Mouse (Mus musculus) G1E (cell line): ENCODE results near the gene Slit1. TPM values are rescaled to one million over a fixed set of nuclear protein-coding genes. Genes with fewer than 3 reads are reported as not detected.

ENCODE experiments used
- ATAC-seq: 2 replicates; pipeline ENCODE4 v1.8.0; 2016; ENCODE audit warnings: mild to moderate bottlenecking; ENCODE audit not compliant: insufficient number of reproducible peaks, poor library complexity, low FRiP score, severe bottlenecking; ENCODE audit errors: extremely low read depth
- DNase-seq: peaks from one replicate; pipeline ENCODE4 v3.0.0; 2012; ENCODE audit warnings: low spot score
- H3K27me3 ChIP-seq: 2 replicates; pipeline ENCODE4 v1.6.1; 2012; ENCODE audit warnings: mild to moderate bottlenecking, low read length, inconsistent platforms; ENCODE audit not compliant: insufficient read depth
- H3K36me3 ChIP-seq: replicated peaks from 2 replicates; pipeline ENCODE3; 2012; ENCODE audit warnings: mild to moderate bottlenecking, inconsistent platforms
- H3K4me1 ChIP-seq: 2 replicates; pipeline ENCODE4 v1.6.1; 2012; ENCODE audit warnings: low read depth, low read length, inconsistent platforms, mixed read lengths; ENCODE audit not compliant: insufficient read depth
- H3K4me3 ChIP-seq: 2 replicates; pipeline ENCODE4 v1.5.1; 2012; ENCODE audit warnings: low read depth, mild to moderate bottlenecking, inconsistent platforms, low read length, moderate library complexity, mixed read lengths
- H3K9me3 ChIP-seq: replicated peaks from 2 replicates; pipeline ENCODE4 v1.6.1; 2012; ENCODE audit warnings: inconsistent platforms
- CTCF ChIP-seq: IDR thresholded peaks from 2 replicates; pipeline ENCODE4 v1.5.1; 2012; ENCODE audit warnings: low read depth, low read length, inconsistent platforms, mixed read lengths
- GATA1 ChIP-seq: IDR thresholded peaks from 2 replicates; pipeline ENCODE4 v1.6.1; 2012; ENCODE audit warnings: borderline replicate concordance, low read length, inconsistent platforms, mixed read lengths
- GATA2 ChIP-seq: IDR thresholded peaks from 2 replicates; pipeline ENCODE4 v1.6.1; 2012; ENCODE audit warnings: low read depth, low read length, inconsistent platforms, borderline replicate concordance
- POLR2AphosphoS5 ChIP-seq: IDR thresholded peaks from 2 replicates; pipeline ENCODE4 v1.6.1; 2012; ENCODE audit warnings: low read depth, low read length, inconsistent platforms; ENCODE audit not compliant: insufficient replicate concordance
- TAL1 ChIP-seq: conservative IDR thresholded peaks from 2 replicates; pipeline ENCODE4 v1.6.1; 2012; ENCODE audit warnings: low read depth, low read length, inconsistent platforms, mixed read lengths
- polyA plus RNA-seq: library from polyadenylated mRNA; stranded (reverse); fragments of >175 nt; gene quantifications from 2 replicates; pipeline ENCODE4 v1.2.3, GENCODE M21; 2012
- total RNA-seq, 2 experiments: library from RNA; stranded (forward) in 1 of 2; stranded (reverse) in 1 of 2; fragments of 200-1000 nt in 1 of 2; fragments of >200 nt in 1 of 2; fragmentation: Nextera tagmentation in 1 of 2; gene quantifications; 2 replicates each; pipeline ENCODE4 v1.2.3; 2014 to 2017

Slit1 gene
- total and polyA plus RNA-seq, 3 experiments: 0.04 to 0.11 TPM; not detected in 1

DNA sequence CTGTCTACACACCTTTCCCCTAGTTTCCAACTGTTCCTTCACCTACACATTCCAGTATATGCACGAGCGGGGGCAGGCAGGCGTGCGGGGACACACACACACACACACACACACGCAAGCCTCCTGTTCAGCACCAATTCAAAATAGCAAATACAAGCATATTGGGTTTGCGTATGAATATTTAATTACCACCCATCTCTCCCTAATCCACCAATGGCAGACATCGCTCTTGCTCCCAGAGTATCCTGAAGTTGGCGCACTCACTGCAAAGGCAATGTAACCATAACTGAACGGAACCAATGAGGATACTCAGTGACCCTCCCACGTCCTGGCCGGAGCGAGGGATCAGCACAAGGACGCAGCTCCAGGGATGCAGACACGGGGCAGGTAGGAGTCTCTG is 86.8 kb downstream of the Slit1 start:
- no peak for ATAC-seq
- no peaks in the 10 kb centered on the region for H3K4me1 ChIP-seq
- peaks cover 17% of the 10 kb centered on the region for H3K27me3 ChIP-seq
- no peak overlapping the region for H3K4me3 ChIP-seq
- no peaks in the 10 kb centered on the region for H3K36me3 ChIP-seq
- TF ChIP-seq GATA1 (no peak), TAL1 (no peak), GATA2 (no peak)
- H3K9me3 ChIP-seq: no peaks in the 10 kb centered on the region
- no peak for DNase-seq

GRCm38 (mm10) chr19:41655970-41656369 is 87.5 kb downstream of the Slit1 start:
- TF ChIP-seq GATA1 (no peak), TAL1 (no peak), POLR2AphosphoS5 (no peak), CTCF (peak; percentile 85)
- H3K27me3 ChIP-seq: peaks cover 23% of the 10 kb centered on the region
- no peaks in the 10 kb centered on the region for H3K36me3 ChIP-seq
- no peaks in the 10 kb centered on the region for H3K9me3 ChIP-seq
- H3K4me3 ChIP-seq: no peak overlapping the region
- no peaks in the 10 kb centered on the region for H3K4me1 ChIP-seq
- no peak for ATAC-seq
- DNase-seq: peak; percentile 46

DNA sequence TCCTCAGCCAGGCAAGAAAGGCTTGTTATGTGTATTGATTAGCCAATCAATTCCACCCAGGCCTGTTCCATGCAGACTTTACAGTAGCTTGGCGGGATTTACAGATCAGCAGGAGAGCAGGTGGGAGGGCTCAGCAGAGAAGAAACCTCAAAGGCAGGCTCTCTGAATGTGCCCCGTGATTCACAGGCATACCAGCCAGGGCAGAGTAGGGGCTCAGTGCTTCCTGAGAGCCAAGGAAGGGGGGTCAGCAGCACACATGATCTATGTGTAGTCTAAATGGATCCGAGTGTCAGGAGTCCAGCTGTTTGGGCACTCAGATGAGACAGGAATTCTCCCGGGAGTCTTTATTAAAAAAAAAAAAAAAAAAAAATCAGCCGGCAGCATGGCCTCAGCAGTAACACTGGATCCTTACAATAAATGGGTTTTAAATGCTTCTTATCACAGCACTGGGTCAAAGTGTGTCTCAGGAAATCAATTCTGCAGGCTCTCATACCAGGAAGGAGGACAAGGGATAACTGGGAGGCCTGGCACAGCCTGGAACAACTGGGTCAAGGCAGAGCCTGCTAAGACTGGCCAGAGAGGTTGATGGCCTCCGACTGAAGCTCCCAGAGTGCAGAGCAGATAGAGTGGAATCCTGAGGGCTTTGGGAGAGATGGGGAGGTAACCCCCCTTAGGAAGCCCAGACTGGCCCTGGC is 88.2 kb downstream of the Slit1 start:
- H3K9me3 ChIP-seq: no peaks in the 10 kb centered on the region
- H3K36me3 ChIP-seq: no peaks in the 10 kb centered on the region
- DNase-seq: no peak
- no peak for ATAC-seq
- no peak for TF ChIP-seq CTCF
- TF ChIP-seq GATA2: no peak
- TF ChIP-seq POLR2AphosphoS5: no peak
- no peak for TF ChIP-seq GATA1
- no peak for TF ChIP-seq TAL1
- H3K4me3 ChIP-seq: no peak overlapping the region
- H3K4me1 ChIP-seq: 0 out of 2 replicates have a peak, but pooled peaks cover 3% of the 10 kb centered on the region
- peaks cover 30% of the 10 kb centered on the region for H3K27me3 ChIP-seq

- Histone ChIP-seq H3K9me3 (no peaks in the 10 kb centered on the region), H3K36me3 (no peaks in the 10 kb centered on the region), H3K4me3 (no peak overlapping the region), H3K27me3 (peaks cover 29% of the 10 kb centered on the region), H3K4me1 (0 out of 2 replicates have a peak, but pooled peaks cover 4% of the 10 kb centered on the region)
- ATAC-seq (no peak), DNase-seq (no peak)
- TF ChIP-seq TAL1: no peak
- no peak for TF ChIP-seq GATA1
- TF ChIP-seq GATA2: no peak
- no peak for TF ChIP-seq CTCF
- TF ChIP-seq POLR2AphosphoS5: no peak
Measured at GRCm38 (mm10) chr19:41651967-41652366, 91.5 kb downstream of the Slit1 start.

GRCm38 (mm10) chr19:41649394-41649793 is 94.1 kb downstream of the Slit1 start:
- Histone ChIP-seq H3K27me3 (peaks cover 28% of the 10 kb centered on the region), H3K36me3 (no peaks in the 10 kb centered on the region), H3K9me3 (no peaks in the 10 kb centered on the region), H3K4me3 (no peak overlapping the region), H3K4me1 (0 out of 2 replicates have a peak, but pooled peaks cover 4% of the 10 kb centered on the region)
- TF ChIP-seq POLR2AphosphoS5 (no peak), GATA1 (no peak), GATA2 (no peak), CTCF (no peak), TAL1 (no peak)
- DNase-seq (no peak), ATAC-seq (no peak)

GRCm38 (mm10) chr19:41646947-41647631 is 96.4 kb downstream of the Slit1 start:
- no peak for TF ChIP-seq TAL1
- peak; percentile 80 for TF ChIP-seq CTCF
- H3K4me3 ChIP-seq: no peak overlapping the region
- H3K36me3 ChIP-seq: no peaks in the 10 kb centered on the region
- DNase-seq (peak; percentile 56), ATAC-seq (no peak)
- H3K9me3 ChIP-seq: no peaks in the 10 kb centered on the region
- H3K4me1 ChIP-seq: 0 out of 2 replicates have a peak, but pooled peaks cover 4% of the 10 kb centered on the region
- H3K27me3 ChIP-seq: peaks cover 25% of the 10 kb centered on the region

- ATAC-seq (no peak), DNase-seq (no peak)
Measured at GRCm38 (mm10) chr19:41643010-41643409, 100.5 kb downstream of the Slit1 start.

More at GRCm38 (mm10) chr19:41643010-41643409, 100.5 kb downstream of the Slit1 start:
- no peaks in the 10 kb centered on the region for H3K36me3 ChIP-seq
- no peak overlapping the region for H3K4me3 ChIP-seq
- H3K27me3 ChIP-seq: peaks cover 8% of the 10 kb centered on the region; the same call in 1 of the 2 replicates
- no peaks in the 10 kb centered on the region for H3K9me3 ChIP-seq
- H3K4me1 ChIP-seq: no peaks in the 10 kb centered on the region
- TF ChIP-seq CTCF: no peak
- no peak for TF ChIP-seq GATA1
- TF ChIP-seq POLR2AphosphoS5: no peak
- no peak for TF ChIP-seq TAL1
- TF ChIP-seq GATA2: no peak
